Mouse (Mus musculus) limb, embryonic 11.5 days (tissue): ENCODE data around the gene 4930513O06Rik. TPM values are rescaled to one million over a fixed set of nuclear protein-coding genes. Genes with fewer than 3 reads are reported as not detected.

Source experiments
- ATAC-seq: fragments of 200-750 bp; cut with Nextera tagmentation; 2 replicates; pipeline ENCODE4 v1.8.0; 2017; ENCODE audit warnings: low read depth; ENCODE audit not compliant: insufficient number of reproducible peaks, low FRiP score, low TSS enrichment
- DNase-seq: peaks from one replicate; pipeline ENCODE4 v3.0.0-alpha.2; 2015; ENCODE audit warnings: low spot score
- H3K27ac ChIP-seq: fragments of 300-500 bp; sonication (generic); replicated peaks from 2 replicates; pipeline ENCODE4 v1.5.1; 2014; ENCODE audit warnings: low read depth, mild to moderate bottlenecking, low read length
- H3K27me3 ChIP-seq: fragments of 300-500 bp; sonication (generic); 2 replicates; pipeline ENCODE4 v1.6.1; 2014; ENCODE audit warnings: mild to moderate bottlenecking, low read length, mixed read lengths; ENCODE audit not compliant: control insufficient read depth, insufficient read depth
- H3K36me3 ChIP-seq: fragments of 300-500 bp; sonication (generic); 2 replicates; pipeline ENCODE4 v1.6.1; 2014; ENCODE audit warnings: mild to moderate bottlenecking, low read length, moderate library complexity, mixed read lengths; ENCODE audit not compliant: control insufficient read depth, insufficient read depth
- H3K4me1 ChIP-seq: fragments of 300-500 bp; sonication (generic); 2 replicates; pipeline ENCODE4 v1.6.1; 2014; ENCODE audit warnings: low read length, mixed read lengths; ENCODE audit not compliant: control insufficient read depth, insufficient read depth
- H3K4me2 ChIP-seq: fragments of 300-500 bp; sonication (generic); 2 replicates; pipeline ENCODE4 v1.6.1; 2014; ENCODE audit warnings: low read depth, mild to moderate bottlenecking, moderate library complexity; ENCODE audit not compliant: severe bottlenecking
- H3K4me3 ChIP-seq: fragments of 300-500 bp; sonication (generic); 2 replicates; pipeline ENCODE4 v1.5.1; 2014; ENCODE audit warnings: low read depth, low read length
- H3K9ac ChIP-seq: fragments of 300-500 bp; sonication (generic); 2 replicates; pipeline ENCODE4 v1.6.1; 2014; ENCODE audit warnings: mild to moderate bottlenecking, low read length
- H3K9me3 ChIP-seq: fragments of 300-500 bp; sonication (generic); 2 replicates; pipeline ENCODE4 v1.6.1; 2016; ENCODE audit warnings: low read length; ENCODE audit not compliant: control insufficient read depth
- WGBS: fragments of 180-500 bp; shearing (Covaris S2); extraction: QIAGEN DNeasy Blood & Tissue Kit; methylation state at CpG from one replicate; pipeline ENCODE4 v1.1.7; 2014; 5-methylcytosine and 5-hydroxymethylcytosine counted together
- polyA plus RNA-seq: library from polyadenylated mRNA; unstranded; fragments of >200 nt; fragmentation: Nextera tagmentation; extraction: Ambion mirVana; gene quantifications from 2 replicates; pipeline ENCODE4 v1.2.1, GENCODE M21; 2014

Gene 4930513O06Rik
- polyA plus RNA-seq, 1 experiment from 2014 or later = not detected

DNA sequence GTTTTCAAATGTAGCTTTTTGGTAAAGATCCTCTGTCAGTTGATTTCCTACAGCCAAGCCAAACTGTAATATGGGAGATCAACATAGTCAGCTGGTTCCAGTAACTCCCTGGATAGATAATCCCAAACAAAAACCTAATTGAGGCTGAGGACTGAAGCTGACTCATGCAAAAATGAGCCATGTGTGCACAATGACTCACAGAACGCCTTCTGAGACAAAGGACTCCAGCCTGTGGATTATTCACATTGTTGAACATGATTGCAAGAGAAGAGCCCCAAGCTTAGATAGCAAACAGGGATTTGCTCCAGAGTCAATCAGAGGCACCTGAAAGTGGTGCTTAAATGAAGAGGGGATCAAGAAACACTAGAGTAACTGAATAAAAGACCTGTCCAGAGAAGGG, 11.2 kb downstream of the 4930513O06Rik start:
- Histone ChIP-seq H3K4me1 (no peaks in the 10 kb centered on the region), H3K4me2 (no peak overlapping the region), H3K27ac (no peak overlapping the region), H3K27me3 (no peaks in the 10 kb centered on the region), H3K36me3 (no peaks in the 10 kb centered on the region), H3K9me3 (no peaks in the 10 kb centered on the region), H3K9ac (no peak overlapping the region), H3K4me3 (no peak overlapping the region)
- ATAC-seq = no peak
- no peak for DNase-seq
- WGBS = 60% methylated on average over 1 of the region's 1 CpGs

DNA sequence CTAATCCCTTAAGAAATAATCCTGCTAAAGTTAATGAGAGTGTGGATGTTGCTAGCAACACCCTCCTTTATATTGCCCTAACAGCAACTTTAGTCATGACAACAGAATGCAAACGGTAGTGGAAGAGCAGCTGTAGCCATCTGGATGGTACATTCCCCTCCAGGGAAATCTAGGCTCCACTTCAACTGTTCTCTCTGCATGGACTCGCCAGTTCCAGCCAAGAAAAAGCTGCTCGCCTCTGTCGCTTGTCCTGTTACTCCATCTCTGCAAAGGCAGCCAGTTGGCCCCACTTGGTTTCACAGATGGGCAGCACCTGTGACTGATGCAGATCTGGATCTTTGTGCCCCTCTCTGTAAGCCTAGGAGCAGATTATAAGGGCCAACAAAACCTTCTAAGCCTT, 48.0 kb downstream of the 4930513O06Rik start:
- Histone ChIP-seq H3K36me3 (no peaks in the 10 kb centered on the region), H3K27ac (no peak overlapping the region), H3K4me2 (no peak overlapping the region), H3K27me3 (no peaks in the 10 kb centered on the region), H3K9ac (no peak overlapping the region), H3K4me3 (no peak overlapping the region), H3K9me3 (no peaks in the 10 kb centered on the region), H3K4me1 (no peaks in the 10 kb centered on the region)
- DNase-seq (no peak), ATAC-seq (no peak)
- WGBS = 60% methylated on average over 4 of the region's 4 CpGs

Other genes starting within 250 kb of the 4930513O06Rik start
- gene Nrk, start 171.8 kb upstream of the 4930513O06Rik start, polyA plus RNA-seq = 25.5 and 28.1 TPM in 2 replicates
- gene Serpina7, start 1.0 kb upstream of the 4930513O06Rik start, polyA plus RNA-seq = 0.16 TPM in 1 of 2 replicates, not detected in the other
- gene 4933428M09Rik, start 93.0 kb downstream of the 4930513O06Rik start, polyA plus RNA-seq = not detected in 2 replicates
- 43.5 TPM in 2 replicates for gene Mum1l1, start 123.8 kb downstream of the 4930513O06Rik start, polyA plus RNA-seq
- not detected in 2 replicates for gene Trap1a, start 247.4 kb downstream of the 4930513O06Rik start, polyA plus RNA-seq